Mouse (Mus musculus): ENCODE results near the gene Nufip1.

Nufip1 gene

GRCm38 (mm10) chr14:76110396-76111221 lies at the start of gene Nufip1, which contains the start of gene Gpalpp1:
TSS of gene Nufip1 (plus strand) at chr14:76110891.
TSS of gene Gpalpp1 (minus strand) at chr14:76110760.
- DNase-seq (ENCODE audit: low spot score in 2 of 2): peak; percentile 86

GRCm38 (mm10) chr14:76067237-76067636 lies 43.5 kb upstream of the Nufip1 start:
- DNase-seq (ENCODE audit: low spot score in 2 of 2): no peak

GRCm38 (mm10) chr14:76068296-76068695 lies 42.4 kb upstream of the Nufip1 start:
- DNase-seq (ENCODE audit: low spot score in 2 of 2): no peak

- DNase-seq (ENCODE audit: low spot score in 2 of 2): no peak
Measured at GRCm38 (mm10) chr14:76069296-76069695, 41.4 kb upstream of the Nufip1 start.

- DNase-seq (ENCODE audit: low spot score in 2 of 2): no peak
Measured at GRCm38 (mm10) chr14:76072626-76073025, 38.1 kb upstream of the Nufip1 start.

- no peak for DNase-seq (ENCODE audit: low spot score in 2 of 2)
Measured at GRCm38 (mm10) chr14:76074206-76074605, 36.5 kb upstream of the Nufip1 start.

- no peak for DNase-seq (ENCODE audit: low spot score in 2 of 2)
Measured at GRCm38 (mm10) chr14:76075721-76076120, 35.0 kb upstream of the Nufip1 start.

GRCm38 (mm10) chr14:76076602-76077001 lies 34.1 kb upstream of the Nufip1 start:
- no peak for DNase-seq (ENCODE audit: low spot score in 2 of 2)

- DNase-seq (ENCODE audit: low spot score in 2 of 2): peak in 1 of 2 experiments; percentile 2
Measured at GRCm38 (mm10) chr14:76077088-76077491, 33.6 kb upstream of the Nufip1 start.

GRCm38 (mm10) chr14:76081451-76081850 lies 29.2 kb upstream of the Nufip1 start:
- DNase-seq (ENCODE audit: low spot score in 2 of 2): no peak

GRCm38 (mm10) chr14:76082086-76082636 lies 28.5 kb upstream of the Nufip1 start:
- no peak for DNase-seq (ENCODE audit: low spot score in 2 of 2)

- DNase-seq (ENCODE audit: low spot score in 2 of 2): no peak
Measured at GRCm38 (mm10) chr14:76084188-76084587, 26.5 kb upstream of the Nufip1 start.

- DNase-seq (ENCODE audit: low spot score in 2 of 2): no peak
Measured at GRCm38 (mm10) chr14:76097244-76097643, 13.4 kb upstream of the Nufip1 start.

- DNase-seq (ENCODE audit: low spot score in 2 of 2): no peak
Measured at GRCm38 (mm10) chr14:76097815-76098214, 12.9 kb upstream of the Nufip1 start.

GRCm38 (mm10) chr14:76099543-76099942 lies 11.1 kb upstream of the Nufip1 start:
- DNase-seq (ENCODE audit: low spot score in 2 of 2): no peak

- DNase-seq (ENCODE audit: low spot score in 2 of 2): no peak
Measured at GRCm38 (mm10) chr14:76115744-76116143, 5.1 kb downstream of the Nufip1 start.

GRCm38 (mm10) chr14:76118963-76119362 lies 8.3 kb downstream of the Nufip1 start:
- peak in 1 of 2 experiments; percentile 1 for DNase-seq (ENCODE audit: low spot score in 2 of 2)

GRCm38 (mm10) chr14:76120472-76120871 lies 9.8 kb downstream of the Nufip1 start:
- DNase-seq (ENCODE audit: low spot score in 2 of 2): no peak

GRCm38 (mm10) chr14:76121901-76122662 lies 11.4 kb downstream of the Nufip1 start:
- DNase-seq (ENCODE audit: low spot score in 2 of 2): peak in 1 of 2 experiments; percentile 5

- DNase-seq (ENCODE audit: low spot score in 2 of 2): no peak
Measured at GRCm38 (mm10) chr14:76122663-76123058, 12.0 kb downstream of the Nufip1 start.

- no peak for DNase-seq (ENCODE audit: low spot score in 2 of 2)
Measured at GRCm38 (mm10) chr14:76127311-76127710, 16.6 kb downstream of the Nufip1 start.

GRCm38 (mm10) chr14:76128174-76128573 lies 17.5 kb downstream of the Nufip1 start:
- DNase-seq (ENCODE audit: low spot score in 2 of 2): no peak
